ENCODE assay signal across 18 mouse cellular contexts in genomic region chr11:70162336-70162735, GRCm38 (mm10). TPM values are rescaled to one million over a fixed set of nuclear protein-coding genes. Genes with fewer than 3 reads are reported as not detected.
A peak's percentile ranks its signal among the peaks of the same experiment; 100 is the strongest.
DNase-seq lines count a peak whose midpoint lies in the region.
"Had no signal": no experiment of that assay in that cellular context is flagged by ENCODE, and none has a peak within 500 bp of the region (broad histone marks: within the 10 kb centered on the region; RNA-seq: fewer than 3 reads in every experiment).

No protein-coding gene starts in this region.

- peak; percentile 36 for DNase-seq in heart, adult 11 months
- DNase-seq in heart, postnatal 10 days: no peak
- peak; percentile 17 for DNase-seq in lung, postnatal 10 days
- DNase-seq in lung, postnatal 14 days: no peak
- DNase-seq in 416B (ENCODE audit: low read depth): peak; percentile 46
- DNase-seq in lung, postnatal 4 days: peak; percentile 17 to 35
- no peak for DNase-seq in left cerebral cortex, postnatal 36 days (ENCODE audit: low spot score in 2 of 2)
- no peak for DNase-seq in urinary bladder, adult 18-20 months (ENCODE audit: low spot score in 2 of 2)
- DNase-seq: adrenal gland, adult 2 months; adrenal gland, postnatal 10 days; adrenal gland, postnatal 25 days; cerebellum, adult 11 months; cerebellum, adult 18-20 months; cerebellum, adult 8-10 months; cerebellum, adult 9-11 months; cerebellum, postnatal 14 days; cerebellum, postnatal 36 days; embryo, embryonic 11 days had no signal

- intact Hi-C loops in heart, postnatal 10 days (cut with DNase I): no loop called here
- intact Hi-C loops in left cerebral cortex, postnatal 36 days (cut with DNase I): no loop called here

RNA-seq across cellular contexts. Expression of gene Clec10a, which starts 6.3 kb away (rescaled TPM):
- total RNA-seq in heart, postnatal 10 days (2021): 1 to 10 TPM in 1 of 2 experiments, under 1 TPM in 1; 0.82 to 1.0 TPM
- total RNA-seq in left cerebral cortex, postnatal 36 days (2021): 1 to 10 TPM; 1.3 to 1.8 TPM

RNA-seq across cellular contexts. Expression of gene Mgl2, which starts 32.2 kb away (rescaled TPM):
- total RNA-seq in heart, postnatal 10 days (2021): 1 to 10 TPM in 1 of 2 experiments, under 1 TPM in 1; 0.69 to 1.0 TPM
- 1 to 10 TPM in 1 of 2 experiments, under 1 TPM in 1; 0.72 to 1.4 TPM for total RNA-seq in left cerebral cortex, postnatal 36 days (2021)

RNA-seq across cellular contexts. Expression of gene Slc16a11, which starts 50.2 kb away (rescaled TPM):
- total RNA-seq in heart, postnatal 10 days (2021): under 1 TPM; 0.20 to 0.91 TPM
- total RNA-seq in left cerebral cortex, postnatal 36 days (2021): 10 to 100 TPM; 30.7 to 38.2 TPM
- total RNA-seq: adrenal gland, postnatal 25 days had no signal

RNA-seq across cellular contexts. Expression of gene Slc16a13, which starts 58.5 kb away (rescaled TPM):
- total RNA-seq in heart, postnatal 10 days (2021): 1 to 10 TPM; 5.2 to 6.8 TPM
- total RNA-seq in left cerebral cortex, postnatal 36 days (2021): 1 to 10 TPM; 7.2 to 8.1 TPM

Comparison
In these comparisons a context has a peak if more than half of its experiments do, and no peak if none do; other contexts are left out.
1. DNase-seq: peak in heart, adult 11 months (single experiment), lung, postnatal 10 days (single experiment), 416B (single experiment) and lung, postnatal 4 days (2 of 2); none in heart, postnatal 10 days (0 of 2), lung, postnatal 14 days (single experiment), left cerebral cortex, postnatal 36 days (0 of 2) and urinary bladder, adult 18-20 months (0 of 2).
2. RNA of gene Slc16a11, which starts 50.2 kb away (total RNA-seq): 30.7 to 38.2 TPM in left cerebral cortex, postnatal 36 days; 0.20 to 0.91 TPM in heart, postnatal 10 days; every median in the first group is over 10 times any median in the second.